Mouse (Mus musculus) bone marrow, adult 2 months (tissue): ENCODE results near the gene Pex13. TPM values are rescaled to one million over a fixed set of nuclear protein-coding genes. Genes with fewer than 3 reads are reported as not detected.
"Not testable (repeated sequence)": the region's sequence is repeated elsewhere in the genome, so short reads cannot be mapped to it uniquely, and the experiment has no call there.

ENCODE experiments used
- H3K27ac ChIP-seq: fragments of 200-500 bp; 2 replicates; pipeline ENCODE4 v1.5.1; 2012; ENCODE audit warnings: low read depth, mild to moderate bottlenecking, control low read depth, inconsistent platforms, low read length; ENCODE audit not compliant: control insufficient read depth, poor library complexity, insufficient read depth
- H3K4me1 ChIP-seq: fragments of 200-500 bp; 2 replicates; pipeline ENCODE4 v1.6.1; 2011; ENCODE audit warnings: low read length; ENCODE audit not compliant: control insufficient read depth, insufficient read depth
- H3K4me3 ChIP-seq: fragments of 200-500 bp; replicated peaks from 2 replicates; pipeline ENCODE3; 2011; ENCODE audit warnings: mild to moderate bottlenecking, low read depth, low read length, control low read depth; ENCODE audit not compliant: control insufficient read depth
- CTCF ChIP-seq: fragments of 200-500 bp; IDR thresholded peaks from 2 replicates; pipeline ENCODE4 v1.5.1; 2011; ENCODE audit warnings: low read length, control low read depth; ENCODE audit not compliant: control insufficient read depth, insufficient read depth
- POLR2A ChIP-seq: fragments of 200-500 bp; IDR thresholded peaks from 2 replicates; pipeline ENCODE4 v1.6.1; 2011; ENCODE audit warnings: low read depth, mild to moderate bottlenecking, control low read depth, low read length, borderline replicate concordance; ENCODE audit not compliant: control insufficient read depth
- WGBS: fragments of 180-500 bp; shearing (Covaris S2); methylation state at CpG from one replicate; pipeline ENCODE4 v1.1.7; 2018; 5-methylcytosine and 5-hydroxymethylcytosine counted together
- polyA plus RNA-seq: library from polyadenylated mRNA; stranded (reverse); fragments of >200 nt; gene quantifications from 2 replicates; pipeline ENCODE4 v1.2.4, GENCODE M21; 2011; ENCODE audit warnings: low replicate concordance; ENCODE audit not compliant: missing spikeins, insufficient read depth, insufficient read length

Gene Pex13
- polyA plus RNA-seq, 1 experiment: 13.8 TPM

GRCm38 (mm10) chr11:23632945-23633878 lies 32.5 kb downstream of the Pex13 start, which contains the start of gene 0610010F05Rik:
Gene 0610010F05Rik, minus strand, starts transcription at chr11:23633639.
- TF ChIP-seq POLR2A (peak; percentile 84; the same call in 1 of the 2 replicates), CTCF (no peak)
- Histone ChIP-seq H3K4me3 (peak within 1 kb of the TSS; percentile 72), H3K27ac (peak within 1 kb of the TSS; percentile 70; the same call in 1 of the 2 replicates), H3K4me1 (peaks cover 2% of the 10 kb centered on the region)
- under 1% methylated on average over 100 of the region's 103 CpGs for WGBS

GRCm38 (mm10) chr11:23630664-23631063 lies 35.1 kb downstream of the Pex13 start:
- Histone ChIP-seq H3K4me1 (peaks cover 2% of the 10 kb centered on the region), H3K27ac (no peak overlapping the region), H3K4me3 (no peak overlapping the region)
- TF ChIP-seq CTCF: no peak

GRCm38 (mm10) chr11:23618995-23619394 lies 46.8 kb downstream of the Pex13 start:
- Histone ChIP-seq H3K4me3 (no peak overlapping the region), H3K27ac (no peak overlapping the region), H3K4me1 (no peaks in the 10 kb centered on the region)
- 66% methylated on average over 5 of the region's 5 CpGs for WGBS
- TF ChIP-seq CTCF: no peak
- no peak for TF ChIP-seq POLR2A

- no peaks in the 10 kb centered on the region for H3K4me1 ChIP-seq
- no peak overlapping the region for H3K4me3 ChIP-seq
- 22% methylated on average over 5 of the region's 5 CpGs for whole genome bisulfite sequencing
- no peak overlapping the region for H3K27ac ChIP-seq
- TF ChIP-seq POLR2A: no peak
- TF ChIP-seq CTCF: no peak
These were observed 51.2 kb downstream of the Pex13 start for GRCm38 (mm10) chr11:23614546-23614945.

GRCm38 (mm10) chr11:23607291-23607690 lies 58.5 kb downstream of the Pex13 start:
- H3K4me3 ChIP-seq, H3K4me1 ChIP-seq, H3K27ac ChIP-seq: not testable (repeated sequence)
- WGBS: 91% methylated on average over 6 of the region's 6 CpGs

Other genes with a start within 250 kb of the Pex13 start
- 23.3 and 54.0 TPM in 2 replicates for gene Ahsa2, start 167.9 kb downstream of the Pex13 start, polyA plus RNA-seq
- gene 1700093K21Rik, start 144.8 kb downstream of the Pex13 start, polyA plus RNA-seq: not detected in 2 replicates
- 4.4 and 6.8 TPM in 2 replicates for gene 0610010F05Rik, start 32.3 kb downstream of the Pex13 start, polyA plus RNA-seq
- gene Pus10, start 285 bp downstream of the Pex13 start, polyA plus RNA-seq: 9.9 and 12.0 TPM in 2 replicates
- gene Rel, start 105.0 kb upstream of the Pex13 start, polyA plus RNA-seq: 1.9 and 4.1 TPM in 2 replicates
- 1.5 and 3.6 TPM in 2 replicates for gene Papolg, start 229.3 kb upstream of the Pex13 start, polyA plus RNA-seq